Mouse (Mus musculus) duodenum, adult 2 months (tissue): Measurements from ENCODE around the gene Dnase1l3. TPM values are rescaled to one million over a fixed set of nuclear protein-coding genes. Genes with fewer than 3 reads are reported as not detected.

ENCODE experiments used
- polyA plus RNA-seq: library from polyadenylated mRNA; depleted of rRNA; stranded (reverse); fragments of >200 nt; gene quantifications from 2 replicates; pipeline ENCODE4 v1.2.3, GENCODE M21; 2012; ENCODE audit warnings: low replicate concordance; rRNA removed

Dnase1l3 gene
- polyA plus RNA-seq: 5.6 and 17.6 TPM in 2 replicates

DNA sequence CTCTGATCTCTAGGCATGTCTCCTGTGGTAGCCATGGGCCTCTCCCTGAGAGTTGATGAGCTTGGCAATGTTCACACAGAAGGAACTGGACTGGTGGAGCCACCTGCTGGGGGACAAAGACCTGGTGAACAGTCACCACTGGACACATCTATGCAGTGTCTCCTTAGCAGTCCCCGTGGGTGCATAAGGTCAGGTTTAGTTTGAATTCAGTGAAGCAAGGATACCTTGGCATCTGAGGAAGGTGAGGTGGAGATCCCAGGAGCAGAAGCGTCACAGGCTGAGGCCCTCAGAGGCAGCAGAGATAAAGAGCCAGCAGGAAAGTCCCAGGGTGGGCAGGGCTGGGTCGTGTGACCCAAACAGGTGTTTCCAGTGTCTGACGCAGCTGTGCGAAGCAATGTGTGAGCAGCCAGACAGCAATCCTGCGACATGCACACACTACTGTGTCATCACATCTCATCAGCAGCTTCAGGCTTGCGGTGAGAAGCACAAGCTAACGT, at the start of gene Dnase1l3:
Dnase1l3 (minus strand) TSS at position 303 of the 497 bp plus-strand sequence.

DNA sequence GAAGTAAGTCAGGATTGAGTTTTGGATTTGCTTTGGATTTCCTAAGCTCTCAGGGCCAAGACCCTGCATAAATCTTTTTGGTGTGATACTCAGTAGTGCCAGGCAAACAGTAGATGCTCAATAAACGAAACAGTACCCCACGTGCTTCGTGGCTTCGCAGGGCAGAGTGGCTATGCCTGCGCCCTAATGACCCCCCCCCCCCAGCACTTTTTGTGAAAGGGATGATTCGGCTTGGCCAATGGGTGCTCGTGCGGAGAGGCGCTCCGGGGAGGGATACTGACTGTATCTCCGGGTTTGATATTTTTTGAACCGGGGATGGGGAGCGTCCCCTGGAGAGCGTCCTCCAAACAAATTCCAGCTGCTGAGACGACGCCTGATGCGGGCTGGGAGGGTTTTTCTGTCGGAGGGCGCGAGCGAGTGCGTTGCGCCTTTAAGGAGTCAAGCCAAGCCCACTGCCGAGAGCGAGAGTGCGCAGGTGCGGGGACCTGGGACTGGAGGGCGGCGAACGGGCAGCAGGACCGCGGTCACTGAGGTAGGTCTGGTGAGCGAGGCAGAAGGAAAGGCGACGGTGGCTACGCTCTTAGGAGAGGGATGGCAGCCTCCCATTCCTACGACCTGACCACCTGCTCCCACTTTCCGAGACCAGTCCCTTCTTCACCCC, 8.2 kb upstream of the Dnase1l3 start, which contains the start of gene Abhd6:
Abhd6 (plus strand) TSS at position 471 of the 661 bp plus-strand sequence.

DNA sequence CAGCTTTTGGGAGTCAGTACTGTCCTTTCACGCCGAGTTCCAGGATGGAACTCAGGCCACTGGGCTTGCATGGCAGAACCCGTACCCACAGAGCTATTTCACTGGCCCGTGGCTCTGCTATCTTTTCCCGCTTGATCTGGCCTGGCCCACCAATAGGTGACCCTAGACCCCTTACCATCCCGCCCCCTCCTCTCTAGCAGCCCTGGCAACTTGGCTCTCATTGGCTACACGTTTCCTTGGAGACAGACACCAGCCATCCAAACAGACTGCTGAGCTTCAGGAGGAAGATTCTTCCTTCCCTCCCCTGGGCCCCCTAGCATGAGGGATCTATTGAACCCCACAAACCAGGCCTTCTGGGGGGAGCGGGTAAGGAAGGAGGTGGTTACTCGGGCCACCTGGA, 37.3 kb downstream of the Dnase1l3 start, which contains the start of gene Gm45521:
Gm45521 (plus strand) TSS at position 240 of the 400 bp plus-strand sequence.

Other genes with a start within 250 kb of the Dnase1l3 start
- not detected in 2 replicates for gene Gm26661, start 203.0 kb downstream of the Dnase1l3 start, polyA plus RNA-seq
- gene Flnb, start 176.6 kb downstream of the Dnase1l3 start, polyA plus RNA-seq: 16.8 and 21.0 TPM in 2 replicates
- not detected in 2 replicates for gene Gm45521, start 37.3 kb downstream of the Dnase1l3 start, polyA plus RNA-seq
- 57.8 and 70.9 TPM in 2 replicates for gene Abhd6, start 8.3 kb upstream of the Dnase1l3 start, polyA plus RNA-seq
- 1.2 and 2.5 TPM in 2 replicates for gene Rpp14, start 85.8 kb upstream of the Dnase1l3 start, polyA plus RNA-seq
- gene Pxk, start 103.6 kb upstream of the Dnase1l3 start, polyA plus RNA-seq: 16.0 and 24.8 TPM in 2 replicates
- gene Pdhb, start 178.5 kb upstream of the Dnase1l3 start, polyA plus RNA-seq: 17.0 and 21.9 TPM in 2 replicates
- 3.0 and 4.0 TPM in 2 replicates for gene Kctd6, start 219.6 kb upstream of the Dnase1l3 start, polyA plus RNA-seq